Mouse (Mus musculus): Measurements from ENCODE around the gene Nr0b2.

DNA sequence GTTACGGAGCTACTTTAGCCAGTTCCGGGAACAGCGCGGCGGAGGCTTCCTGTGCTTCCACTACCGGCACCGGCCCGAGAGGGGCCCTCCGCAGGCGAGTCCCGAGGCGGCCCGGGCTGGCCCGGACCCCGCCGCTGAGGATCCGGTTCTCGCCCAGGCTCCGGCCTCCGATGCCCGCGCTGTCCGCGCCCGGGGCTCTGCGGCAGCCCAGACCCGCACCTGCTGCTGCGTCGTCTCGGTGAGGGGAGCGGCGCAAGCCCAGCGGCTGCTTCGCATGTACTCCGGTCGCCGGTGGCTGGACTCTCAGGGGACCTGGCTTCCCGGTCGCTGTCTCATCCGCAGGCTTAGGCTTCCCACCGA, 21.6 kb downstream of the Nr0b2 start:
- TF ChIP-seq MAFK (IDR thresholded peaks at IDR 0.05; ENCODE audit: insufficient read depth, low read depth, low read length) (no peak), CHD2 (IDR thresholded peaks at IDR 0.05; ENCODE audit: low read depth, low read length) (no peak), ZC3H11A (IDR thresholded peaks at IDR 0.05; ENCODE audit: borderline replicate concordance, low read depth, low read length) (no peak), ZNF384 (IDR thresholded peaks at IDR 0.05; ENCODE audit: low read depth, low read length) (no peak), HCFC1 (IDR thresholded peaks at IDR 0.05; ENCODE audit: borderline replicate concordance, insufficient read depth, low read length) (no peak)
